Mouse (Mus musculus) liver, embryonic 16.5 days (tissue): ENCODE data around the gene Ranbp9. TPM values are rescaled to one million over a fixed set of nuclear protein-coding genes. Genes with fewer than 3 reads are reported as not detected.

Experiments
- ATAC-seq: fragments of 200-750 bp; cut with Nextera tagmentation; 2 replicates; pipeline ENCODE4 v1.8.0; 2017; ENCODE audit warnings: low read depth, mild to moderate bottlenecking, moderate number of reproducible peaks, moderate library complexity
- H3K27ac ChIP-seq: fragments of 300-500 bp; sonication (generic); 2 replicates; pipeline ENCODE4 v1.5.1; 2014; ENCODE audit warnings: mild to moderate bottlenecking, low read length
- H3K27me3 ChIP-seq: fragments of 300-500 bp; sonication (generic); 2 replicates; pipeline ENCODE4 v1.6.1; 2014; ENCODE audit warnings: low read depth, low read length, mixed read lengths; ENCODE audit not compliant: control insufficient read depth, insufficient read depth
- H3K36me3 ChIP-seq: fragments of 300-500 bp; sonication (generic); 2 replicates; pipeline ENCODE4 v1.6.1; 2014; ENCODE audit warnings: mild to moderate bottlenecking; ENCODE audit not compliant: control insufficient read depth, insufficient read depth
- H3K4me1 ChIP-seq: fragments of 300-500 bp; sonication (generic); 2 replicates; pipeline ENCODE4 v1.6.1; 2014; ENCODE audit warnings: low read depth, low read length, mixed read lengths; ENCODE audit not compliant: control insufficient read depth
- H3K4me2 ChIP-seq: fragments of 300-500 bp; sonication (generic); 2 replicates; pipeline ENCODE4 v1.6.1; 2014; ENCODE audit warnings: low read depth, low read length, mixed read lengths
- H3K4me3 ChIP-seq: fragments of 300-500 bp; sonication (generic); 2 replicates; pipeline ENCODE4 v1.5.1; 2014; ENCODE audit warnings: low read depth, mild to moderate bottlenecking, low read length
- H3K9ac ChIP-seq: fragments of 300-500 bp; sonication (generic); 2 replicates; pipeline ENCODE4 v1.6.1; 2014; ENCODE audit warnings: low read depth, low read length
- H3K9me3 ChIP-seq: fragments of 300-500 bp; sonication (generic); replicated peaks from 2 replicates; pipeline ENCODE4 v1.6.1; 2016; ENCODE audit warnings: low read length; ENCODE audit not compliant: control insufficient read depth
- WGBS: fragments of 180-500 bp; shearing (Covaris S2); extraction: QIAGEN DNeasy Blood & Tissue Kit; methylation state at CpG from one replicate; pipeline ENCODE4 v1.1.7; 2014; ENCODE audit not compliant: insufficient replicate concordance; 5-methylcytosine and 5-hydroxymethylcytosine counted together
- polyA plus RNA-seq: library from polyadenylated mRNA; unstranded; fragments of >200 nt; fragmentation: Nextera tagmentation; extraction: Ambion mirVana; gene quantifications from 2 replicates; pipeline ENCODE4 v1.2.1, GENCODE M21; 2015

The Ranbp9 gene
- polyA plus RNA-seq, 1 experiment from 2014 or later, result 2.3 TPM

GRCm38 (mm10) chr13:43517371-43517770 is 36.3 kb upstream of the Ranbp9 start:
- Histone ChIP-seq H3K9ac (no peak overlapping the region), H3K4me2 (no peak overlapping the region), H3K9me3 (no peaks in the 10 kb centered on the region), H3K36me3 (no peaks in the 10 kb centered on the region), H3K27me3 (no peaks in the 10 kb centered on the region), H3K4me1 (no peaks in the 10 kb centered on the region), H3K27ac (no peak overlapping the region), H3K4me3 (no peak overlapping the region)
- no peak for ATAC-seq
- 67% methylated on average over 8 of the region's 8 CpGs for WGBS

- Histone ChIP-seq H3K4me1 (no peaks in the 10 kb centered on the region), H3K9me3 (no peaks in the 10 kb centered on the region), H3K36me3 (no peaks in the 10 kb centered on the region), H3K9ac (no peak overlapping the region), H3K4me2 (no peak overlapping the region), H3K27me3 (no peaks in the 10 kb centered on the region), H3K27ac (no peak overlapping the region), H3K4me3 (no peak overlapping the region)
- WGBS, result 71% methylated on average over 6 of the region's 6 CpGs
- no peak for ATAC-seq
These were observed 35.8 kb upstream of the Ranbp9 start for GRCm38 (mm10) chr13:43516931-43517330.

- Histone ChIP-seq H3K9ac (no peak overlapping the region), H3K36me3 (no peaks in the 10 kb centered on the region), H3K4me3 (no peak overlapping the region), H3K9me3 (no peaks in the 10 kb centered on the region), H3K27me3 (no peaks in the 10 kb centered on the region), H3K27ac (no peak overlapping the region), H3K4me2 (no peak overlapping the region), H3K4me1 (no peaks in the 10 kb centered on the region)
- ATAC-seq, result no peak
- 70% methylated on average over 5 of the region's 5 CpGs for WGBS
These were observed 35.0 kb upstream of the Ranbp9 start for GRCm38 (mm10) chr13:43516119-43516518.

- 51% methylated on average over 8 of the region's 8 CpGs for WGBS
- Histone ChIP-seq H3K9me3 (no peaks in the 10 kb centered on the region), H3K4me1 (no peaks in the 10 kb centered on the region), H3K27me3 (no peaks in the 10 kb centered on the region), H3K4me3 (no peak overlapping the region), H3K27ac (no peak overlapping the region), H3K4me2 (no peak overlapping the region), H3K36me3 (no peaks in the 10 kb centered on the region), H3K9ac (no peak overlapping the region)
- no peak for ATAC-seq
These were observed 33.9 kb upstream of the Ranbp9 start for GRCm38 (mm10) chr13:43514950-43515358.

- no peak overlapping the region for H3K27ac ChIP-seq
- ATAC-seq, result no peak
- WGBS, result 57% methylated on average over 3 of the region's 3 CpGs
- H3K4me3 ChIP-seq, result no peak overlapping the region
- H3K9ac ChIP-seq, result no peak overlapping the region
- no peaks in the 10 kb centered on the region for H3K36me3 ChIP-seq
- no peaks in the 10 kb centered on the region for H3K27me3 ChIP-seq
- no peaks in the 10 kb centered on the region for H3K9me3 ChIP-seq
- no peaks in the 10 kb centered on the region for H3K4me1 ChIP-seq
- H3K4me2 ChIP-seq, result no peak overlapping the region
These were observed 31.7 kb upstream of the Ranbp9 start for GRCm38 (mm10) chr13:43512736-43513135.

GRCm38 (mm10) chr13:43505798-43506197 is 24.7 kb upstream of the Ranbp9 start:
- Histone ChIP-seq H3K27me3 (no peaks in the 10 kb centered on the region), H3K4me1 (peaks cover 4% of the 10 kb centered on the region), H3K27ac (no peak overlapping the region), H3K9ac (no peak overlapping the region), H3K36me3 (no peaks in the 10 kb centered on the region), H3K4me2 (no peak overlapping the region), H3K4me3 (no peak overlapping the region), H3K9me3 (no peaks in the 10 kb centered on the region)
- ATAC-seq, result no peak
- WGBS, result 51% methylated on average over 3 of the region's 3 CpGs

GRCm38 (mm10) chr13:43503395-43503850 is 22.3 kb upstream of the Ranbp9 start:
- no peak overlapping the region for H3K9ac ChIP-seq
- peak overlapping the region; percentile 50 for H3K4me2 ChIP-seq
- H3K4me1 ChIP-seq, result peaks cover 4% of the 10 kb centered on the region
- H3K27me3 ChIP-seq, result no peaks in the 10 kb centered on the region
- no peaks in the 10 kb centered on the region for H3K9me3 ChIP-seq
- no peak overlapping the region for H3K27ac ChIP-seq
- peak overlapping the region; percentile 18; the same call in 1 of the 2 replicates for H3K4me3 ChIP-seq
- no peak for ATAC-seq
- 4% methylated on average over 19 of the region's 19 CpGs for WGBS
- no peaks in the 10 kb centered on the region for H3K36me3 ChIP-seq

- Histone ChIP-seq H3K27me3 (no peaks in the 10 kb centered on the region), H3K9ac (no peak overlapping the region), H3K4me2 (no peak overlapping the region), H3K4me3 (no peak overlapping the region), H3K27ac (no peak overlapping the region), H3K36me3 (no peaks in the 10 kb centered on the region), H3K9me3 (no peaks in the 10 kb centered on the region), H3K4me1 (peaks cover 4% of the 10 kb centered on the region)
- no peak for ATAC-seq
- WGBS, result 90% methylated on average over 5 of the region's 5 CpGs
These were observed 20.5 kb upstream of the Ranbp9 start for GRCm38 (mm10) chr13:43501601-43502000.

GRCm38 (mm10) chr13:43500483-43500850 is 19.4 kb upstream of the Ranbp9 start:
- WGBS, result 70% methylated on average over 4 of the region's 4 CpGs

More at GRCm38 (mm10) chr13:43500483-43500850, 19.4 kb upstream of the Ranbp9 start:
- H3K9me3 ChIP-seq, result no peaks in the 10 kb centered on the region
- no peak overlapping the region for H3K4me3 ChIP-seq
- peaks cover 4% of the 10 kb centered on the region for H3K4me1 ChIP-seq
- H3K36me3 ChIP-seq, result no peaks in the 10 kb centered on the region
- no peak overlapping the region for H3K4me2 ChIP-seq
- H3K9ac ChIP-seq, result no peak overlapping the region
- H3K27ac ChIP-seq, result no peak overlapping the region
- no peak for ATAC-seq
- no peaks in the 10 kb centered on the region for H3K27me3 ChIP-seq
